Mouse (Mus musculus) liver, embryonic 13.5 days (tissue): ENCODE results near the gene Ank3. TPM values are rescaled to one million over a fixed set of nuclear protein-coding genes. Genes with fewer than 3 reads are reported as not detected.

Experiments used
- ATAC-seq: fragments of 200-750 bp; cut with Nextera tagmentation; 2 replicates; pipeline ENCODE4 v1.8.0; 2017; ENCODE audit warnings: low read depth, mild to moderate bottlenecking, moderate number of reproducible peaks, moderate library complexity
- DNase-seq: peaks from one replicate; pipeline ENCODE4 v3.0.0; 2022
- H3K27ac ChIP-seq: fragments of 300-500 bp; sonication (generic); 2 replicates; pipeline ENCODE4 v1.5.1; 2015; ENCODE audit warnings: moderate library complexity, mild to moderate bottlenecking, inconsistent platforms
- H3K27me3 ChIP-seq: fragments of 300-500 bp; sonication (generic); 2 replicates; pipeline ENCODE4 v1.6.1; 2015; ENCODE audit warnings: mild to moderate bottlenecking, inconsistent platforms
- H3K36me3 ChIP-seq: fragments of 300-500 bp; sonication (generic); 2 replicates; pipeline ENCODE4 v1.6.1; 2015; ENCODE audit warnings: mild to moderate bottlenecking, inconsistent platforms
- H3K4me1 ChIP-seq: fragments of 300-500 bp; sonication (generic); replicated peaks from 2 replicates; pipeline ENCODE4 v1.6.1; 2015; ENCODE audit warnings: inconsistent platforms
- H3K4me2 ChIP-seq: fragments of 300-500 bp; sonication (generic); 2 replicates; pipeline ENCODE4 v1.6.1; 2015; ENCODE audit warnings: inconsistent platforms, mild to moderate bottlenecking, moderate library complexity
- H3K4me3 ChIP-seq: fragments of 300-500 bp; sonication (generic); replicated peaks from 2 replicates; pipeline ENCODE4 v1.5.1; 2015; ENCODE audit warnings: mild to moderate bottlenecking, inconsistent platforms
- H3K9ac ChIP-seq: fragments of 300-500 bp; sonication (generic); 2 replicates; pipeline ENCODE4 v1.6.1; 2015; ENCODE audit warnings: mild to moderate bottlenecking, inconsistent platforms
- H3K9me3 ChIP-seq: fragments of 300-500 bp; sonication (generic); replicated peaks from 2 replicates; pipeline ENCODE4 v1.6.1; 2016; ENCODE audit warnings: inconsistent platforms
- WGBS: fragments of 180-500 bp; shearing (Covaris S2); methylation state at CpG from one replicate; pipeline ENCODE4 v1.1.7; 2015; ENCODE audit not compliant: insufficient replicate concordance; 5-methylcytosine and 5-hydroxymethylcytosine counted together
- polyA plus RNA-seq: library from polyadenylated mRNA; unstranded; fragments of >200 nt; fragmentation: Nextera tagmentation; extraction: Ambion mirVana; gene quantifications from 2 replicates; pipeline ENCODE4 v1.2.1, GENCODE M21; 2015

Ank3 gene
- polyA plus RNA-seq, 1 experiment from 2014 or later = 5.6 TPM

- H3K4me1 ChIP-seq = no peaks in the 10 kb centered on the region
- no peak overlapping the region for H3K4me2 ChIP-seq
- no peak for ATAC-seq
- no peak overlapping the region for H3K27ac ChIP-seq
- H3K4me3 ChIP-seq = no peak overlapping the region
- H3K27me3 ChIP-seq = no peaks in the 10 kb centered on the region
- DNase-seq = no peak
- no peak overlapping the region for H3K9ac ChIP-seq
- WGBS = 59% methylated on average over 3 of the region's 3 CpGs
- no peaks in the 10 kb centered on the region for H3K36me3 ChIP-seq
- no peaks in the 10 kb centered on the region for H3K9me3 ChIP-seq
These were observed 49.6 kb downstream of the Ank3 start for GRCm38 (mm10) chr10:69448174-69448573.

DNA sequence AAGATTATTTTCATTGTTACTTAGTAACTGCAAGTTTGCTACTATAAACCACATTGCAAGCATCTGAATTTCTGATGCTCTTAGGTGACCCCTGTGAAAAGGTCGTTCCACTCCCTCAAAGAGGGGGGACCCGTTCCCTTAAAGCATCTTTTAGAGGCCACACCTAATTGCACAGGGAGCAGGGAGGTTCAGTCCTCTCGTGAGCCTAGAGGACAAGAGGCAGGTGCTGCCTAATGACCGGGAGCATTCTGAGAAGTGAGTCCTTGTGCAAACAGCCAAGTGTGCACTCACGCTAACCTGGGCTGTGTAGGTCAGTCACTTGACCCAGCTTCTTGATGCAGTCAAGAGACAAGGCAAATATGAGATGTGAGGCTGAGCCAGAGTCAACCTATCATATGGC, 52.4 kb downstream of the Ank3 start:
- H3K4me2 ChIP-seq = no peak overlapping the region
- no peaks in the 10 kb centered on the region for H3K9me3 ChIP-seq
- H3K27ac ChIP-seq = no peak overlapping the region
- H3K27me3 ChIP-seq = no peaks in the 10 kb centered on the region
- no peak overlapping the region for H3K9ac ChIP-seq
- 44% methylated on average over 5 of the region's 5 CpGs for WGBS
- no peak overlapping the region for H3K4me3 ChIP-seq
- H3K4me1 ChIP-seq = no peaks in the 10 kb centered on the region
- no peak for ATAC-seq
- no peaks in the 10 kb centered on the region for H3K36me3 ChIP-seq
- DNase-seq = no peak

DNA sequence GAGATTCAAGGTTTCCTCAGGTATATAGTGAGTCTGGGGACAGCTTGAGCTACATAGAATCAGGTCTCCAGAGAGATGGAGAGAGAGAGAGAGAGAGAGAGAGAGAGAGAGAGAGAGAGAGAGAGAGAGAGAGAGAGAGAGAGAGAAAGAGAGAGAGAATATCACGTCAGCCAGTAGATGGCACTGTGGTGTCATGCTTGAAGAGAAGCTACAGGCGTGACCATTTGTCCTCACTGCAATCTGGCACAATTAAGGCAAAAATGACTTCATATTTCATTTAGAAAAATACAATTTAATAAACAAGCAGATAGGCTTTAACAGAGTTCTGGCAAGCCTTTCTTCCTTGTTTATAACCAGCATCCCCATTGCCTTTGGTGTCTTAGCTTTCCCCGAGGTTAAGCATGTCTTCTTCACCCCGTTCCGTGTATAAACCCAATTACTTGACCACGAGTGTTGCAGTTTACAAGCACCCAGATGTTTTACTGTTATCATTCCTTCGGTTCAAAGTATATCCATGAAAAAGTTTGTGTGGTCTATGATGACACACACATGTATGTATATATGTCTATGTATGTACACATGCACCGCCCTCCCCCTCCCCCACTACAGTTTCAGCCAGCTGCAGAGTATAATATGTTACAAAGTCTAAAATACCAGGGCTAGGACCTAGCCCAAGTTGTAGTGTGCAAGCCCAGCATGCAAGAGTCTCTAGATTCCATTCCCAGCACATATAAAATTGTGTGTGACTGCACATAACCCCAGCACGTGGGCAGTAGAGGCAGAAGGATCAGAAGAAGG, 53.8 kb downstream of the Ank3 start:
- 46% methylated on average over 9 of the region's 9 CpGs for WGBS
- H3K36me3 ChIP-seq = no peaks in the 10 kb centered on the region
- DNase-seq (no peak), ATAC-seq (no peak)
- no peaks in the 10 kb centered on the region for H3K4me1 ChIP-seq
- H3K9me3 ChIP-seq = no peaks in the 10 kb centered on the region
- H3K27ac ChIP-seq = no peak overlapping the region
- H3K9ac ChIP-seq = no peak overlapping the region
- H3K4me3 ChIP-seq = no peak overlapping the region
- H3K27me3 ChIP-seq = no peaks in the 10 kb centered on the region
- H3K4me2 ChIP-seq = no peak overlapping the region

- Histone ChIP-seq H3K4me2 (no peak overlapping the region), H3K36me3 (no peaks in the 10 kb centered on the region), H3K27ac (no peak overlapping the region), H3K27me3 (no peaks in the 10 kb centered on the region), H3K9ac (no peak overlapping the region), H3K4me1 (no peaks in the 10 kb centered on the region), H3K4me3 (no peak overlapping the region), H3K9me3 (no peaks in the 10 kb centered on the region)
- 61% methylated on average over 6 of the region's 6 CpGs for WGBS
- no peak for ATAC-seq
- DNase-seq = no peak
These were observed 55.0 kb downstream of the Ank3 start for GRCm38 (mm10) chr10:69453531-69453930.

DNA sequence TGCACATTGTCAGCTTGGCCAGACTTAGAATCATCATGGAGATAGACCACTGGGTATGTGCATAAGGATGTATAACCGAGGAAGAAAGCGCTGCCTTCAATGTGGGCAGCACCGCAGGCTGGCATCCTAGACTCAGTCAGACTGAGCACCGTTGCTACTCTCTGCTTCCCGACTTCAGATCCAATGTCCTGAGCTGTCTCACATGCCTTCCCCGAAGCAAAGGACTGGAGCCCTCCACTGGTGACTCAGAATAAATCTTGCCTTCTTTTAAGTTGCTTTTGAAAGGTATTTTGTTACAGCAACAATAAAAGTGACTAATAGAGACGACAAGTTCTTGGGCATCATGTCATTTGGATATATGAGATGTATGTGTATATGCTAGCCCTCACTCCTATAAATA, 55.9 kb downstream of the Ank3 start:
- H3K27ac ChIP-seq = no peak overlapping the region
- ATAC-seq (no peak), DNase-seq (no peak)
- H3K9me3 ChIP-seq = no peaks in the 10 kb centered on the region
- H3K27me3 ChIP-seq = no peaks in the 10 kb centered on the region
- WGBS = 67% methylated on average over 7 of the region's 7 CpGs
- no peak overlapping the region for H3K4me2 ChIP-seq
- H3K36me3 ChIP-seq = no peaks in the 10 kb centered on the region
- H3K9ac ChIP-seq = no peak overlapping the region
- no peak overlapping the region for H3K4me3 ChIP-seq
- no peaks in the 10 kb centered on the region for H3K4me1 ChIP-seq

GRCm38 (mm10) chr10:69464826-69465225, 66.3 kb downstream of the Ank3 start:
- WGBS = 52% methylated on average over 4 of the region's 4 CpGs
- no peak for DNase-seq

DNA sequence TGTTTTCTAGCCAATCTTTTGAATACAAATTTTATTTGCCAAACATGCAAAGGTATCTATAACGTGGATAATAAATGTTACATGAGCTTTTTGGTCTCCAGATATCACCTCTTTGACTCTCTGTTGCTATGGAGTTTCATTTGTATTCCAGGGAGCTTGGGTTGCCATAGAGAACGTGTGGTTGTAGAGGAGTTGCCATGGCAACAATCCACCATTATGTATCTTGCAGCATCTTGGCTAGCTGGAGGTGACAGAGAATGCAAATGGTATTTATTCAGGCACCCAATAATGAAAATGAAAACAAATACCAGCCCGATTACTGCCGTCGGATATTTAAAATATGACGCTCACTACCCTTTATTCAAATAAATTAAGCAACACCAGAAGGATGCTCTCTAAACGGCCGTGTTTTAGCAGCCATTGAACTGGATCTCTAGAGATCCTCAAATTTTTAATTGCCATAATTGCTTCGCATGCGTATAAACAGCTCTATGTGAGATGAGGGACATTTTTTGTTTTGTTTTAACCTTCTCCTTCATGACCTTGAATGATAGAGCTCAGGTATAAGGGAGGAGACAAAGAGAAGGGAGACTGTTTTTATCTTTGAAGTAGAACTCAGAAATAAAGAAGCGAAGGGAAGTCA, 67.1 kb downstream of the Ank3 start:
- Histone ChIP-seq H3K4me3 (no peak overlapping the region), H3K27ac (no peak overlapping the region), H3K36me3 (no peaks in the 10 kb centered on the region), H3K27me3 (no peaks in the 10 kb centered on the region), H3K9me3 (no peaks in the 10 kb centered on the region), H3K9ac (no peak overlapping the region), H3K4me1 (no peaks in the 10 kb centered on the region), H3K4me2 (no peak overlapping the region)
- 61% methylated on average over 11 of the region's 11 CpGs for WGBS
- DNase-seq (no peak), ATAC-seq (no peak)

More at GRCm38 (mm10) chr10:69464826-69465225, 66.3 kb downstream of the Ank3 start:
- Histone ChIP-seq H3K9ac (no peak overlapping the region), H3K27ac (no peak overlapping the region), H3K4me1 (no peaks in the 10 kb centered on the region), H3K27me3 (no peaks in the 10 kb centered on the region), H3K9me3 (no peaks in the 10 kb centered on the region), H3K4me3 (no peak overlapping the region), H3K4me2 (no peak overlapping the region), H3K36me3 (no peaks in the 10 kb centered on the region)
- no peak for ATAC-seq

GRCm38 (mm10) chr10:69466201-69466585, 67.6 kb downstream of the Ank3 start:
- no peak for DNase-seq
- ATAC-seq = no peak
- Histone ChIP-seq H3K36me3 (no peaks in the 10 kb centered on the region), H3K4me2 (no peak overlapping the region), H3K9ac (no peak overlapping the region), H3K4me1 (no peaks in the 10 kb centered on the region), H3K4me3 (no peak overlapping the region), H3K9me3 (no peaks in the 10 kb centered on the region), H3K27me3 (no peaks in the 10 kb centered on the region), H3K27ac (no peak overlapping the region)
- WGBS = 51% methylated on average over 2 of the region's 2 CpGs

DNA sequence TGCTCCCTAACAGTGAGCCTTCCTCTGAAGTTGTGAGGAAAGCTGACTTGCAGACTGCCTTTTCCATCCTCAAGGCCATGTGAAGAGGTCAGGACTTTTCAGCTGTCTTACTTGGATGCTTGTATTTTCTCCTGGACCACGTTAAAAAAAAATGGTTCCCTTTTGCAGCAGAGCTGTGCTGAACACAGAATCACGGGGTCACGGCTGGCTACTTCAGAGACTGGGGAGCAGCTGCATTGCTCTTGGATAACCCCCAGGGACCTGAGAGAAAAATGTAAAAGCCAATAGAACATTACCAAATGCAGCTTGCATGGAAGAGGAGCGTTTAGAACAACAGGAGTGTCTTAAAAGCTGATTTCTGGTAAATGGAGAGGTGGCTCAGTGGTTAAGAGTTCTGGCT, 68.0 kb downstream of the Ank3 start:
- H3K27ac ChIP-seq = no peak overlapping the region
- H3K27me3 ChIP-seq = no peaks in the 10 kb centered on the region
- H3K4me2 ChIP-seq = no peak overlapping the region
- no peaks in the 10 kb centered on the region for H3K36me3 ChIP-seq
- no peak overlapping the region for H3K9ac ChIP-seq
- DNase-seq = no peak
- H3K4me3 ChIP-seq = no peak overlapping the region
- 57% methylated on average over 4 of the region's 4 CpGs for WGBS
- no peaks in the 10 kb centered on the region for H3K4me1 ChIP-seq
- no peak for ATAC-seq
- H3K9me3 ChIP-seq = no peaks in the 10 kb centered on the region

- Histone ChIP-seq H3K4me2 (no peak overlapping the region), H3K27me3 (no peaks in the 10 kb centered on the region), H3K27ac (no peak overlapping the region), H3K4me1 (no peaks in the 10 kb centered on the region), H3K36me3 (no peaks in the 10 kb centered on the region), H3K9me3 (no peaks in the 10 kb centered on the region), H3K4me3 (no peak overlapping the region), H3K9ac (no peak overlapping the region)
- ATAC-seq = no peak
- WGBS = 46% methylated on average over 2 of the region's 2 CpGs
- no peak for DNase-seq
These were observed 68.6 kb downstream of the Ank3 start for GRCm38 (mm10) chr10:69467182-69467581.

- no peaks in the 10 kb centered on the region for H3K4me1 ChIP-seq
- H3K9ac ChIP-seq = no peak overlapping the region
- DNase-seq = no peak
- H3K27me3 ChIP-seq = no peaks in the 10 kb centered on the region
- no peaks in the 10 kb centered on the region for H3K36me3 ChIP-seq
- ATAC-seq = no peak
- no peak overlapping the region for H3K4me3 ChIP-seq
- no peaks in the 10 kb centered on the region for H3K9me3 ChIP-seq
- WGBS = 60% methylated on average over 4 of the region's 4 CpGs
- no peak overlapping the region for H3K4me2 ChIP-seq
- no peak overlapping the region for H3K27ac ChIP-seq
These were observed 73.3 kb downstream of the Ank3 start for GRCm38 (mm10) chr10:69471841-69472240.

- Histone ChIP-seq H3K27ac (no peak overlapping the region), H3K4me1 (no peaks in the 10 kb centered on the region), H3K9ac (no peak overlapping the region), H3K4me2 (no peak overlapping the region), H3K27me3 (no peaks in the 10 kb centered on the region), H3K36me3 (no peaks in the 10 kb centered on the region), H3K9me3 (no peaks in the 10 kb centered on the region), H3K4me3 (no peak overlapping the region)
- whole genome bisulfite sequencing = 21% methylated on average over 1 of the region's 1 CpGs
- DNase-seq = no peak
- ATAC-seq = no peak
These were observed 78.3 kb downstream of the Ank3 start for GRCm38 (mm10) chr10:69476871-69477270.
